Mouse (Mus musculus): Measurements from ENCODE around the gene Dph6.
"Not testable (repeated sequence)": the region's sequence is repeated elsewhere in the genome, so short reads cannot be mapped to it uniquely, and the experiment has no call there.

Dph6 gene

DNA sequence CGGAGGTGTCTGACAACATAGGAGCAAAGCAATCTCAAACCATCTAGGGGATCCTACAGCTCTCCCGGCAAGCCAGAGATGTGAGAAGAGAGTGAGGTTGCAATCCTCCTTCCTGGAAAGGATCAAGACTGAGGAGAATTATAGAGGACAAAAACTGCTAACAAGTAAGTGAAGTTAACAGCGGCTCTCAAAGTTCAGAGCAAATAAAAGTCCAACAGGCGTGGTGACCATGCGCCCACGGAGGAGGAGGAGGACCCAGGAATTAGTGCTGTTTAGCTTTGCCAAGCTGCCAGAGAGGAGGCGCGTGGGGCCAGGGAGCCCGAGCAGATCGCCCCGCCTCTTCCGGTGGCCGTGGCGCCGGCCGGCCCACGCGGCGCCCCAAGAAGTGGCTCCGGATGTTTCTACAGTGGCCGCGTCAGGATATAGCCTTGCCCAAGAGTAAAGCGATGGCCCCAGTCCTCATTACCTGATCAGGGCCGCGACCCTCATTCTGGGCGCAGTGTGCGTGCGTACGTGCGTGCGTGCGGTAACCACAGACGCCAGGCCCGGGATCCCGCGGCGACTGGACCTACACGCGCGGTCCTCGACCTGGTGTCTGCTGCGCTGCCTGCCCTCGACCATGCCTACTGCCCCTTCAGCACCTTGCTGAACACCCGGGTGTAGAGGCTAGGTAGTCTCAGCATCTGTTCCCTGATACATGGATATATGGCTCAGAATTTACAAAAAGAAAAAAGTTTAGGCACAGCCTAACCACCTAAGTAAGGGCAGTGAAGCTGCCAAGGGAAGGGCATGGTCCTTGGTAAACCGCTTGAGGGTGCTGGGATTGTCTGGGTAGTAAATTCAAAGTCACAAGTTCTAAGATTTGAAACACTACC lies at the start of gene Dph6:
Gene Dph6, minus strand, starts transcription at position 600 of the 875 bp plus-strand sequence.
- in situ Hi-C loops (cut with MboI) = loop anchor here (25.0 kb wide), 1 partner anchor 933 kb away; the partner anchor contains the start of gene BC052040

DNA sequence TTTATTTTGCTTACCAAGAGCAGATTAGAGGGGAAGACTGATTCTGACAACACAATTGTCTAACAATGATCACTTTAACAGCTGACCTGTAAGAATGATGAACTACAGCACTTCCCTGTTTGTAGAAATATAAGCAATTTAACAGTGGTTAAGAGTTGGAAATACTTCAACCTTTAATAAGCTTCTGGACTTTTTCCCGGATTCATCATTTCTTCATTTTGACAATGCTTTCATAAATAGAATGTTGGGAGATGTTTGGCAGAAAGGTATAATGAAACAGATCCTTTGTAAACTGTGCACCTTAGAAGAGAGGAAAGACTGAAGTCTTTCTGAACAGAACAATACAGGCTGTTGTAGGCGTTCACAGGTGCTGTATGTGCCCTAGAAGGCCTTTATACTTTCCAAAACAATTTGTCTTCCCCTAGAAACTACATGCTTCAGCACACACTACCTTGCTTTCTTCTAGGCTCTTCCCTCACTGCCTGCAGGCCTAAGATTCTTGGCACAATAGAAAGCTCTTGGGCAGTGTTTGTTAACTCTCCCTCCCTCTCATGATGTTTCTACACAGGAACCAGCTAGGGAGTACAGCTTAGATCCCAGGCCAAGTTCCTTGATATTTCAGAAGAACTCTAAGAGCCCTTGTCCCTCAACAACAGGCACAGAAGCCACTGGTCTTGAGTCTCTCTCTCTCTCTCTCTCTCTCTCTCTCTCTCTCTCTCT lies 46.4 kb upstream of the Dph6 start:
- in situ Hi-C loops (cut with MboI) = no loop called here

DNA sequence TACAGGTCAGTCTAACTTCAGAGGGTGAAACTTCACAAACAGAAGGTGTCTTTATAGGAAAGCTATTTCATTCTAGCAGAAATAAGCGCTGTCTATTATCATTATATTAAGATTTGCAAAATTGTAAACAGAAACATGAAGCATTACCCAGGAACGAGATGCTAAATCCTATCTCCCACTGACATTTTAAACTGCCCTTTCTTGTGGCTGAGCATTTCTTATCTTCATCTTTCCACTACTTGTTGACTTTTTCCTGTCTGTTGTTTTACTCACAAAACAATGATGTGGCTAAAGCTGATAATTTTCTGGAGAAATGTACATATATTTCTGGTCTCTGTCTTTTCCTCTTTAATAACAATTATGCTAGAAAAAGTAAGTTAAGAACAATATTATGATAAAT lies 36.8 kb upstream of the Dph6 start:
- in situ Hi-C loops (cut with MboI) = no loop called here

DNA sequence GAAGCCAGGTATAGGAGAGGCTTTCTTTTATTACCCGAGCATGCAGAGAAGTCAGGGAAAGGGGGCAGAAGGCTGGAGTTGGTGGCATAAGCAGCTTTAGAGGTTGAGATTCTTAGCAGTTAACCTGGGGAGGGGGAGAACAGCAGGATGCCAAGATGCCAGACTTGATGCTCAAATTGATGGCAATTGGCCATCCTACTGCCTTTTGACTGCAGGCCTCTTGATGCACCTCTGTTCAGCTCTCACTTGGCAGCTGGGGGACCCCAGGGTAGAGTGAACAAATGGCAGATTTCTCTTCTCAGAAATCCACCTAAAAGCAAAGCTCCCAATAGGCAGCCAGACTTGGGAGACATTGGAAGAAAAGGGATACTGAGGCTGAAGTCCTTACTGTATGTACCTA lies 32.7 kb upstream of the Dph6 start:
- in situ Hi-C loops (cut with MboI) = no loop called here

DNA sequence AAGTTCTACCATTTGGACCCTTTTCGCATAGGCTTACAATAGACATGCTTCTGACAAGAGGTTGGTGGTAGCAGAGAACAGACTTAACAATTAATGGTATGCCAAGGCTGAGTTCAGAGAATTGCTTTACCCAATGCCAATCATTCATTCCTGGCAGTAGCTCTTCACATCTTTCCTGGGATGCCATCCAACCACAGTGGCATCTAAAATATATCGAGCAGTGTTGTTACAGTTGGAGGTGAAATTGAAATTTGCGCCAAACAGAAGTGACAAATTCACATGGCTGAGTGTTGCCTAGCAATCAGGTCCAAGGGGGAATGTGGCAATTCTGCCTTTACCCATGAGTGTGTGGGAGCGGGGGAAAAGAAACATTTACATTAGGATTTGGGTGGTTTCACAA lies 32.3 kb upstream of the Dph6 start:
- in situ Hi-C loops (cut with MboI) = no loop called here

DNA sequence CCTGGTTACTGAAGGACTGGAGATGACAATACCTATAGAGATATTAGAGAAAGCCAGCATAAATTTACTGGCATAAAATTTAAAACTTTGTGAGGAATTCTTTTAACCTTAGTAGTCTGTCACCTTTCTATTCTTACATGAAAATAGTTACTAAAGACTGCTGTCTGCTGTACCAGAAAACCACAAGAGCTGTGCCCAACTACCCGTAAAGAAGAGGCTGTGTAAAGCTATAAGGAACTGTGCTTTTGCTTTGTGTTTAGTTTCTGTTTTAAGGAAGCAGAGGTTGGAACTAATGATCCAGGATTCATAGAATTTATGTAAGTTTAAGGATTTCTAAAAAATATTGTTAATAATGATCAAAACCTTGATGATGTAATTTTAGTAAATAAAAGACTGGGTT lies 19.1 kb upstream of the Dph6 start:
- in situ Hi-C loops (cut with MboI) = loop anchor here (25.0 kb wide), 1 partner anchor 913 kb away; the partner anchor contains the start of gene BC052040

DNA sequence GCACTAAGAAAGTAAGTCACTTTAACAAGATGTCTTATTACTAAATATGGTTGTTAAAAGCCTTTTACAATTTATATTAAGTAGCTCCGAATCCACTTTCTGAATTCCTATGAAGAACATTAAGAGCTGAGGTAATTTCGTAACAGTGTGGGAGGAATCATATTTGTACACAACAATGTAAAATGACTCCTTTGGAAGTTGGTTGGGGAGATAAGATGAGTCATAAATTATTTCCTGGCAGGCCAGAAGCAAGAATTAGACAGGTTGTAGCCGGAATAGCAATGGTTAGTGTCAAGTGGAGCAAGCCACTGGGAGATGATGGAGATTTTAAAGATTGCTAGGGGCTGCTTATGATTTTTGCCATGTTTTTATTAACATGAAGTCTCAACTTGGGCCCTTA lies 16.2 kb upstream of the Dph6 start:
- in situ Hi-C loops (cut with MboI) = loop anchor here (25.0 kb wide), 1 partner anchor 916 kb away; the partner anchor contains the start of gene BC052040

DNA sequence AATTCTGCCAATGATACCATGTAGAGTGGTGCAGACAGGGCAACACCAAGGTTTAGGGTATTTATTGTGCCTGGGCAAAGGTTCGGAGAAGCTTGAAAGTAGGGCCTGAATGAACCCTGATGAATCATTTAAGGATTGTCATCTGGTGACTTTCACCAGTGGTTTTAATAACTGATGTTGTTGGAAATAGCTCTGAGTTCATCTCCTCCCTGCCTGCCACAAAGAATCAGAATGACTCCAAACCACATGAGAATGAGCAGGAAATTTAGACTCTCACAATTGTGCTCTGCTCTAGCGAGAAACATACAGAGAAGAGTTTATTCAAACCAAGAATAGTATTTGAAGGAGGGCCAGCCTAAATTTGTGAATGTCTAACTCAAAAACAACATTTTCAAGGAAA lies 4.2 kb upstream of the Dph6 start:
- in situ Hi-C loops (cut with MboI) = loop anchor here (25.0 kb wide), 1 partner anchor 928 kb away; the partner anchor contains the start of gene BC052040

DNA sequence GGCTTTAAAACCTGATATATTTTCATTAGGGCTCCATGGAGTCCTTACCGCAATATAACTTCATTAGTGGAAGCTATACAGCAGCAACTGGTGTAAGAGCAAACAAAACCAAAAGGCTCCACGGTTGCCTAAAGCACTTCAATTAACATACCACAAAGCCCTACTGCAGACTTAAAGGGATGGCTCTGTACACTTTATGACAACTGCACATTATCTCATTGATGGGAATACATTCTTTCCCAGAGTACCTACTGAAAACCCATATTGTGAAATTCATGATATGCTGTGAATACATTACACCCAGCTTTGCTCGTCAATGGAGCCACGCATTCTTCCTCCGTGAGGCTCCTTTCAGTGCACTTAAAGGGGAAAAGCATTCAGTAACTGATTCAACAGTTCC lies 8.5 kb downstream of the Dph6 start:
- in situ Hi-C loops (cut with MboI) = no loop called here

DNA sequence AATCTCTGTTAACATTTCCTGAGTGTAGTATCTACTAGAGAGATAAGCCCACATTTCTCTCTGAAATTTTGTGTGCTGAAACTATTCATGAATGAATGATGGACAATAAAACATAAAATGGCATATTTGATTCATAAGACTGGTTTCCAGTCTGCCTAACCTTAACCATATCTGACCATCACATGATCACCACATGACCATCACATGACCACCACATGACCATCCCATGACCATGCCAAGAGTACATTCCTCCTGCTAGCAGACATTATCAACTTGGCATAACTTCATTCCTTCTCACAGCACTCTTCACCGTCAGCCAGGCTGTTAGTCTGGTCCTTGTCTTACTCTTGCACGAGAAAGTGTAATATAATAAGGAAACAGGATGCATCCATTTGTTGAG lies 10.9 kb downstream of the Dph6 start:
- in situ Hi-C loops (cut with MboI) = no loop called here

DNA sequence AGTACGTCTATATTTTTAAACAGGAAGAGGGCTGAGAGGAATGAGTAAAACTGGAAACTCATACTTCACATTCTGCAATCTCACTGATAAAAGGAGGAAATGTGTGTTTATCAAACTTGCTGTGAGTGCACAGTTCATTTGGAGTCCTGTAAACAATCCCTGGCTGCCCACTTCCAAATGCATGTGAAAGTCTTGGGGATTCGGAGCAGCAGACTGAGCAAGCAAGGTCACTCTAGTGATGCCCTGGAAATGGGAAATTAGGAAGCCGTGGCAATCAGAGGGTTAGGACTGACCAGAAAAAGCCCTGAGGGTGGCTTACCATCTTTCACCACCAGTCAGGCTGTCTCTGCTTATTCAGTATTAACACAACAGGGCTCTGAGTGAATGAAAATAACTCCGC lies 30.1 kb downstream of the Dph6 start:
- in situ Hi-C loops (cut with MboI) = no loop called here

DNA sequence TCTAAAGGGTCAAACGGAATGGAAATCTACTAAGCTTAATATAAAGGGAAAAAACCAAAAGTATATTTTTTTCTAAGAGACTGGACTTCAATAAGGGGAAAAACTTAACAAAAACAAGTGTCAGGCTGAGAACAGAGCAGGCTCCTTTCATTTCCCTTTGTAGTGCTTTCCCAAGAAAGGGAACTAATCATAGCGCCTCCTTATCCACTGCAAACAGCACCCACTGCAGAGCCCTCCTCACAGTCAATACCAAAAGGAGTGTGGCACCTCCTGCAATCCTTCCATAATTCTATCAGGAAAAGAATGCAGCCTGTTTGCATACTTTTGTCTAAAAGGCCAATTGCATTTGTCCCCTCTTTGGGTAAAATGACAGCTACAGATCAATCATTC lies 32.2 kb downstream of the Dph6 start:
- in situ Hi-C loops (cut with MboI) = no loop called here

DNA sequence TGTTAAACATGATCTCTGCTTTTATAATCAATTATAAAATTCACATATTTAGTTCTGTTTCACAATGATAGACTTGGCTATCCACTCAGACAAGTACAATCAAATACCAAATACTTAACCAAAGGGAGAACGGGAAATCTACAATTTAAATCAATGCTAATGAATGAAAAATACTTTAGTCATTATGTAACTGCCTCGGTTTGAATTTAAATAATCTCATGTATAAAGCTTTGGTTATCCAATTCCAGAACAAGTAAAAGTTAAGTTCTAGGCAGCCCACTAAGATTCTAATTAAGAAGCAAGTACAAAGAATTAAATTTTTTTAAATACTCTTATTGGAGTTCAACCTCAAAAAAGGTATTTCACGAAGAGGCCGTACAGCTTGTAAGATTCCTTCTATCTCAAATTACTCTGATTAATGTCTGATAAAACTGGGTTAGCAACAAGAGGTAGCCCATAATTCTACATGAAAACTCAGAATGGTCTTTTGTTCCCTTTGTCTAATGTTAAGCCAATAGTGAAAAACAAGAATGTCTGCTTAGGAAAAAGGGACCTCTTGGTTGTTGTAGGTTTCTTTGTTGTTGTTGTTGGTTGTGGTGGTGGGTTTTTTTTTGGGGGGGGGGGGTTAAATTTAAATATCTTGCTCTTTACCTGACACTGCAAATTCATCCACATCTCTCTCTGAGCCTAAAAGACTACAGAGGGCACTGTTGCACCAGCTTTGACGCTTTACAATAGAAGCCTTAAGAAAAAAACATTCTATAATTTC lies 32.8 kb downstream of the Dph6 start:
- in situ Hi-C loops (cut with MboI) = no loop called here

DNA sequence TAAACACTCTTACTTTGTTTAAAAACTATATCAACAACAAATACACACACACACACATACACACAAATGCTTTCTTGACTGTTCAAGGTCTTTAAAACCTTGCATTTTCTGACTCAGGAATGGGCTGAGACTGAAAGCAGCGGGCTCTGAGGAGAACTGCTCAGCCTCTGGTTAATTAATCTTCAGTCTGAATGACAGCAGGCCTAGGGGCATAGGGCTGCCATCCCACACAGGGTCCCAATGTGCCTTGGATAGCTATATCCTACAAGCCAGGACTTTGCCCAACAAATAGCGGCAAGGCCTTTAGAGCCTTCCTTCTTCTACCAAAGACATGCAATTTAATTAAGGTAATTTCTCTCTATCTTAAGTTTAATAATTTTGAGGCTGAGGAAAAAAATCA lies 43.2 kb downstream of the Dph6 start:
- in situ Hi-C loops (cut with MboI) = no loop called here

DNA sequence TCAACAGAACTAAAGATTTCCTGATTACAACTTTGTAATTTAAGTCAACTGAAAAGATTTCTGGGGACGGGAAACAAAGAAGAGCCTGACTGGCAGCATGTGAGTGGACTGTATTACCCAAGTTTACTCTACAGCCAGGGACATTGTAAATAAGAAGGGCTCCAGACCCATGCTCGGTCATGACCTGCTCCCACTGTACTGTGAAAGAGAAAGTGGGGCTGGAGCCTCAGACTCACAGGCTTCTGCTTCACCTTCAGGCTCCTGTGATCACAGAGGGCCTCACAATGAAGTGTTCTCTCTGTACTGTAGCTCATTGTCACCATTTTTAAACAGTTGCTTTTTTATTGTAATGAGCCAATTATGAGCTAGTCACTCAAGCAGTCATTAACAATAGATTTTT lies 44.7 kb downstream of the Dph6 start:
- in situ Hi-C loops (cut with MboI) = no loop called here

DNA sequence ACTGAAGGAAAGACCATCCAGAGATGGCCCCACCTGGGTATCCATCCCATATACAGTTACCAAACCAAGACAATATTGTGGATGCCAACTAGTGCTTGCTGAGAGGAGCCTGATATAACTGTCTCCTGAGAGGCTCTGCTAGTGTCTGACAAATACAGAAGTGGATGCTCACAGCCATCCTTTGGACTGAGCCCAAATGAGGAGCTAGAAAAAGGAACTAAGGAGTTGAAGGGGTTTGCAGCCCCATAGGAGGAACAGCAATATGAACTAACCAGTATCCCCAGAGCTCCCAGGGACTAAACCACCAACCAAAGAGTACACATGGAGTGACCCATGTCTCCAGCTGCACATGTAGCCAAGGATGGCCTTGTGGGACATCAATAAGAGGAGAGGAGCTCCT lies 49.6 kb downstream of the Dph6 start:
- in situ Hi-C loops (cut with MboI) = not testable (repeated sequence)

DNA sequence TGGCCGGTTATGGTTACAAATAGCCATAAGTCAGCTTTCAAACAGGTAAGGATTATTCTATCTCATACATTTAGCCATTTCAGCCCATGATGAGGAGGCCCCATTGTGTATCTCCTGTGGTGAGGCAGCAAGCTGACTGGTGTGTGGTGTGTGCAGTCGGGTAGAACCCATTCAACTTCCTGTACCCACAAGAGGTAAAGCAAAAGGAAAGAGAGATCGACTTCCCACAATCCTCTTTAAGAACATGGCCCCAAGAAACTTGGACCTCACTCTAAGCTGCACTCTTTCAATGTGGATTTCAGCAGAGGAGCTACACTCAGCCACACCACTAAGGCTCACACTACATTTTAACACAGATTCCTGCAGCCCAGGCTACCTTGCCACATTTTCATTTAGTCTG lies 53.6 kb downstream of the Dph6 start:
- in situ Hi-C loops (cut with MboI) = no loop called here

DNA sequence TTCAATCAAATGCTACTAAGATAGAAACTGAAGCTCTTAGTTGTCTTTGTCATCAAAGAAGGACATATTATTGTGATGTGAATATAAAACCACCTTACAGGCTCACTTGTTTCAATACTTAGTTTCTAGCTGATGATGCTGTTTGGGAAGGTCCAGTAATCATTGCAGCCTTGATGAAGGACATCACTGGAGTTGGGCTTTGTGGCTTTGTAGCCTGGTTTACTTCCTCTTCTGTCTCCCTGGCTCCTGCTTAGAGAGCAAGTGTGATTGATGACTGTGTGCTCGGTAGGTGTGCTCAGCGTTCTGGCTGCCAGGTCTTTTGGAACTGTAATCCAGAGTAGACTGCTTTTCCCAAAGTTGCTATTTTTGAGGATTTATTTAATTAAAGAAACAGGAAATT lies 55.0 kb downstream of the Dph6 start:
- in situ Hi-C loops (cut with MboI) = no loop called here

DNA sequence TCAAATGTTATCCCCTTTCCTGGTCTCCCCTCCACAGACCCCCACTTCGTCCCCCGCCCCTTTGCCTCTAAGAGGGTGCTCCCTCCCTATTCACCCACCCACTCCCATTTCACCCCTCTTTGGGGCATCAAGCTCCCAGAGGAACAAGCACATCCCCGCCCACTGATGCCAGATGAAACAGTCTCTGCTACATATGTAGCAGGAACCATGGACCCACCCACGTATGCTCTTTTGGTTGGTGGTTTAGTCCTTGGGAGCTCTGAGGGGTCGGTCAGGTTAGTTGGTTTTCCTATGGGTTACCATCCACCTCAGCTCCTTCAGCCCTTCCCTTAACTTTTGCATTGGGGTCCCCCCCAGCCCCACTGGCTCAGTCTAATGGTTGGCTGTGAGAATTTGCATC lies 61.4 kb downstream of the Dph6 start:
- in situ Hi-C loops (cut with MboI) = no loop called here

DNA sequence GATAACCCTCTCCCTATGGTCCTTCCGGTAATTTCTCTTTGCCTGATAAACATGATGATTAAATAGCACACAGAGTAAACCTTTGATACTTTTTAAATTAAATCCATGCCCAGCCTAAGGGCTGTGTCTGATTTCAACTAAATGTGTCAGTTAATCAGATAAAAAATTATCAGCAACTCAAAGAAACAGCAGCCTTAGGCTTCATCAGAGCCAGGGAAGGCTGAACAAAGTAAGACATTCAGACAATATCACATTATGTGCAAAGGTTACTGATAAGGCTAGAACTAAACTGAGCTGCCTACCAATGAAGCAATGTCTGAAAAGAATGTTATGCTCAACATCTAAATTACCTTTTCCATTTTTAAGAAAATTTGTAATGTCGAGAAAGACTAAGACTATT lies 74.0 kb downstream of the Dph6 start:
- in situ Hi-C loops (cut with MboI) = no loop called here

DNA sequence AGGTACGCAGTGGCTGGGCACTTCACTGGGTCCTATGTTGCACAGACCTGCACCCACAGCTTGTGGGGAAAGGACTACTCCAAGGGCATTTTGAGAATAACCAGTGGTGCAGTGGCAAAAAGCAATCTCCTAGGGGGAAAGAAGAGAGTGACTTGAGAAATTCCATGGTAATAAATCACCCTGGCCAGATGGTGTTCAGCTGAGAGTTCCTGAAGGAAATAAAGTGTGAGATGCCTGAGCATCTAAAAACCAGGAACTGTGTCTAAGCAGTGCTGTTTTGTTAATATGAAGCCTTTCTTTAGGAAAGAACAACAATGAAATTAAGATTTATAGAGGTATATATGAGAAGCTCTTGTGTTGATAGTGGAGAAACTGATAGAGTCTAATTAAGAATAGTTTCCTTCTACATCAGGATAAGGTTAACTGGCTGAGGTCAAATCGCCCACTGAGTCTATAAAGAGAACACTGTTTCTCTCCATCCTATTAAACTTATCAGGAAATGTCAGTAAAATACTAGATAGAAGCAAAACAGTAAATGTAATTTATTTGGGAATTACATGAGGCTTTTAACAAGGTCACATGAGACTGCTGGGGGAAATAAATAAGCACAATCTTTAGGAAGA lies 111.7 kb downstream of the Dph6 start:
- in situ Hi-C loops (cut with MboI) = no loop called here

DNA sequence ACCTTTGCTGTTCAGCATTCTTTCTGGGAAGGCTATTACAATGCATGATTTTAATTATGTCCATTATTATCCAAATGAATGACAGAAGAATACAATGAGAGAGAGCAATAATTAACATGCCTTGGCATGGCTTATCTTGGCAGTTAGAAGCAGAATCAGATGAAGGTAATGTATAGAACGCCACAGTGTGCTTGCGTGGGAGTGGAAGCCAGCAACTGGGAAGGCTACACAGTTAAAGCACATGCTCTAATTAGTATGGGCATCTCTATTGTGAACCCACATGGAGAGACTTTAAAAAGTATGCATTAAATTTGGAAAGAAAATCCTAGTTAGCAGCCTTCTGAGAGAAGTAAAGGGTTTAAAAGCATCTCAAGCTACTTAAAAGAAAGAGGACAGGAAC lies 112.4 kb downstream of the Dph6 start:
- in situ Hi-C loops (cut with MboI) = no loop called here
